Mouse (Mus musculus): Measurements from ENCODE around the gene Gm49387. TPM values are rescaled to one million over a fixed set of nuclear protein-coding genes. Genes with fewer than 3 reads are reported as not detected.

Gm49387 gene
- polyA plus RNA-seq, 1 experiment from 2014 or later: 5.8 TPM

GRCm38 (mm10) chr14:31564452-31565179, 76.1 kb downstream of the Gm49387 start:
- no peak for ATAC-seq
- in situ Hi-C loops (cut with MboI; ENCODE audit: low pct_unique_long_range_greater_than_20kb): no loop called here
- no peak for TF ChIP-seq CTCF (IDR thresholded peaks at IDR 0.05)
- ChIA-PET CTCF (interaction anchor here (0.9 kb wide), 2 partner anchors 10 to 25 kb away, joined by 3 to 5 read pairs; no protein-coding TSS in a partner anchor), POLR2A (no interaction called here)
- no peak for DNase-seq (ENCODE audit: low read depth, low spot score)
- no peaks in the 10 kb centered on the region for H3K27me3 ChIP-seq

DNA sequence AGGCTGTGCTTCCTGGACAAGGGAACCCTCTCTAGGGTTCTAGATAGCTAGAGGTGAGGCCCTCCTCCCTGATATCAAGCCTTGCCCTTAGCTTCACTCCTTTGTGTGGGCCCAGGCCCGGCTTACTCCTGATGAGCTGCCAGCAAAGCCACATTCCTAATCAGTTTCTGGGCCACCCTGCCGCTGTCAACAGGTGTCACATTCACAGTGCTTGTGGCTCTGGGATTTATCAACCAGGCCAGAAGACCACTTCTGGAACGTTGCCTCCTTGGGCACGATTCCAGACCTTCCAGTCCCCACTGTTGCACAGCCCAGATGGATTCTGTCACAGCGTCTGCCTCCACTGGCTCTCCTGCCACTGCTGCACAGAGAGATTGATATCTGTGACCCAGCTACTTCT, 79.8 kb downstream of the Gm49387 start:
- no peak for TF ChIP-seq CTCF (IDR thresholded peaks at IDR 0.05)
- no peak for ATAC-seq
- DNase-seq (ENCODE audit: low read depth, low spot score): no peak
- ChIA-PET POLR2A (no interaction called here), CTCF (interaction anchor here (1.1 kb wide), 1 partner anchor 9 kb away, joined by 3 read pairs; no protein-coding TSS in a partner anchor)
- in situ Hi-C loops (cut with MboI; ENCODE audit: low pct_unique_long_range_greater_than_20kb): no loop called here
- H3K27me3 ChIP-seq: peaks cover 7% of the 10 kb centered on the region

DNA sequence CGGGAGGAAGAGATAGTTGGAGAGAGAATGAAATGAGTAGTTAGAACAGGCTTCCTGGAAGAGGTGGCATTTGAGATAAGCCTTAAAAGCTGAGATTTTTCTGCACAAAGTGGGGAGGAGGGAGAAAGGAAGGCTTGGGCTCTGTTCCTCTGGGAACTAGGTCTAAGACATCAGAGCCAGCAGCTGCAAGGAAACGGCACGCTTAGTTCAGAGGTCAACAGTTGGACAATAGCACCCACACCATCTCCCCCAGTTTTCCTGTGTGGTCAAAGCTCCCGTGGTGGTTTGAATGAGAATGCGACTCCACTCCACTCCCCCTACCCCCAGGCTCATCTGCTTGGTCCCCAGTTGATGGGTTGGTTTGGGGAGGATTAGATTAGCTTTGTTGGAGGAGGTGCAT, 81.5 kb downstream of the Gm49387 start:
- in situ Hi-C loops (cut with MboI; ENCODE audit: low pct_unique_long_range_greater_than_20kb): no loop called here
- DNase-seq (ENCODE audit: low read depth, low spot score): no peak
- ChIA-PET POLR2A (interaction anchor here (0.9 kb wide), 1 partner anchor 10 kb away, joined by 3 read pairs; no protein-coding TSS in a partner anchor), CTCF (no interaction called here)
- no peak for TF ChIP-seq CTCF (IDR thresholded peaks at IDR 0.05)
- ATAC-seq: no peak
- H3K27me3 ChIP-seq: peaks cover 7% of the 10 kb centered on the region

DNA sequence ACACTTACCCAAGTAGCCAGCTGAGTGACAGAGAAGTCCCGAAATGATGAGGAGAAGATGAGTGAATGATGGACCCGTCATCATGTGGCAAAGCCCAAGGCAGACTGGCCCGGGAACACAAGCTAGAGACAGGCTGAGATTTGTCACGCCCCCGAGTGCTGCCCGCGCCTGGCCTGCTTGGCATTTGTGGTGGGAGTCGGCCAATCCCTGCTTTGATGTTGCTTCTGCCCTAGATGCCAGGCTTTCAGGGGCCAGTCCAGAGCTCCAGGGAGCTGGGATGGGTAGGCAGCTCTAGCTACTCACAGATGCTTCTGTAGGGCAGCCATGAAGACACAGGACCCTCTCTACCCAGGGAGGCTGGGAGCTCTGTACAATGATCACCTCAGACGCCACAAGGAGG, 82.9 kb downstream of the Gm49387 start:
- peaks cover 7% of the 10 kb centered on the region for H3K27me3 ChIP-seq
- POLR2A ChIA-PET: no interaction called here
- no peak for ATAC-seq
- in situ Hi-C loops (cut with MboI; ENCODE audit: low pct_unique_long_range_greater_than_20kb): no loop called here
- DNase-seq (ENCODE audit: low read depth, low spot score): no peak
- no peak for TF ChIP-seq CTCF (IDR thresholded peaks at IDR 0.05)
- CTCF ChIA-PET: no interaction called here

- no peak for ATAC-seq
- peaks cover 7% of the 10 kb centered on the region for H3K27me3 ChIP-seq
- in situ Hi-C loops (cut with MboI; ENCODE audit: low pct_unique_long_range_greater_than_20kb): no loop called here
- CTCF ChIA-PET: no interaction called here
- TF ChIP-seq CTCF (IDR thresholded peaks at IDR 0.05): no peak
- DNase-seq (ENCODE audit: low read depth, low spot score): no peak
- POLR2A ChIA-PET: interaction anchor here (0.8 kb wide), 1 partner anchor 11 kb away, joined by 3 read pairs; no protein-coding TSS in a partner anchor
These were observed 83.4 kb downstream of the Gm49387 start for GRCm38 (mm10) chr14:31557273-31557672.

DNA sequence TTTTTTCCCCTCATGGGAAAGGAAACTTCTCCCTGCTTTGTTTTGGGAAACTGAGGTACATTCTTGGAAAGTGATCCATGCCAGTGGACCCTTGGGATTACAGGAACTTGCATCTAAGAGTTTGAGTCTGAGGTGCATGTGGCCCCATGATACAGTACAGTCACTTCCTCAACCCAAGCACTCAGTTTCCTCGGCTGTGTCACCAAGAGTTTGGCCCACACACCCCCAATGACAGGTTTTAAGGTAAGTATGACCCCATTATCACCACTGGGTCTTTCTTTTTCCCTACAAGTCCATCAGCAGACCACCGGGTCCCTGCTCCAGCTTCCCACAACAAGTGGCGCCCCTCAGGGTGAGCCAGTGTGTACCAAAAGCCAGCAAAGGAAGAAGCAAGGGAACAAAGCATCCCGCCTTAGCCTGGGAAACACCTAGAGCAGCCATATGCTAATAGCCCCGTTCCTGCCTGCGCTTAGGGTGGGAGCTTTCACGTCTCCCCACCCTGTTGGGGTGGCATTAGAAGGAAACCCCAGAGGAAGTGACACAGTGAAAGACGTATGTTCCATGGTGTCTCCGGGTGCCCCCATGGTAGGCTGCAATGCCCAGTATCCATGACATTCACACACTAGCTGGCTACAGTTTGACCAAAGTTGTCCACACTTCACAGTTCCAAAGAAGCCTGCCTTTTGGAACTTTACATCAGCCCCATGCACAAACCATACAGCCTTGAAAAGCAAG, 84.0 kb downstream of the Gm49387 start:
- peaks cover 7% of the 10 kb centered on the region for H3K27me3 ChIP-seq
- no peak for TF ChIP-seq CTCF (IDR thresholded peaks at IDR 0.05)
- in situ Hi-C loops (cut with MboI; ENCODE audit: low pct_unique_long_range_greater_than_20kb): no loop called here
- no peak for ATAC-seq
- CTCF ChIA-PET: interaction anchor here (1.7 kb wide), 1 partner anchor 13 kb away, joined by 5 read pairs; no protein-coding TSS in a partner anchor
- DNase-seq (ENCODE audit: low read depth, low spot score): no peak
- POLR2A ChIA-PET: interaction anchor here (0.8 kb wide), 1 partner anchor 11 kb away, joined by 3 read pairs; no protein-coding TSS in a partner anchor

DNA sequence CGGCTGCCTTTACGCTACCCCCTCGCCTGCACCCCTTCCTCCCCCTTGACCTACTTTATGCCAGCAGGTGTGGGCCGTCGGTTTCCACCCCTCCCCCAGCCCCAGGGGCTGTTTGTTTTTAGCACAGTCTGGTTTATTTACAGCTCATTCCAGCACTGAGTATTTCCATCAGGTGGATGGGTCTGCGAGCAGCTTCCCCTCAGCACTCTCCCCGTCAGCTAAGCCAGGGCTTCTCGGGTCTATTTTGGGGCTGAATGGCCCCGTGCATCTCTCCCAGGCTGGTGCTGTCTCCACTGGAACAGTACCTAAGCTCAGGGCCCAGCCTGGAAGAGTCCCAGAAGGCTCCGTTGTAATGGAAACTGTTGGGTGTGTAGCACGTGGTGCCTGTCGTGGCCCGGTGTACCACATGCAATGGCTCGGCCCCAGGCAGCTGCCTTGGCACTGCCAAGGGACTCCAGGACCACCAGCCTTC, 84.7 kb downstream of the Gm49387 start:
- CTCF ChIA-PET: interaction anchor here (1.7 kb wide), 1 partner anchor 12 kb away, joined by 5 read pairs; no protein-coding TSS in a partner anchor
- in situ Hi-C loops (cut with MboI; ENCODE audit: low pct_unique_long_range_greater_than_20kb): no loop called here
- POLR2A ChIA-PET: no interaction called here
- H3K27me3 ChIP-seq: peaks cover 7% of the 10 kb centered on the region
- no peak for ATAC-seq
- DNase-seq (ENCODE audit: low read depth, low spot score): no peak
- TF ChIP-seq CTCF (IDR thresholded peaks at IDR 0.05): no peak

- H3K27me3 ChIP-seq: peaks cover 7% of the 10 kb centered on the region
- no peak for TF ChIP-seq CTCF (IDR thresholded peaks at IDR 0.05)
- in situ Hi-C loops (cut with MboI; ENCODE audit: low pct_unique_long_range_greater_than_20kb): no loop called here
- CTCF ChIA-PET: interaction anchor here (1.7 kb wide), 1 partner anchor 11 kb away, joined by 5 read pairs; no protein-coding TSS in a partner anchor
- DNase-seq (ENCODE audit: low read depth, low spot score): no peak
- POLR2A ChIA-PET: no interaction called here
- ATAC-seq: no peak
These were observed 85.7 kb downstream of the Gm49387 start for GRCm38 (mm10) chr14:31555021-31555420.

DNA sequence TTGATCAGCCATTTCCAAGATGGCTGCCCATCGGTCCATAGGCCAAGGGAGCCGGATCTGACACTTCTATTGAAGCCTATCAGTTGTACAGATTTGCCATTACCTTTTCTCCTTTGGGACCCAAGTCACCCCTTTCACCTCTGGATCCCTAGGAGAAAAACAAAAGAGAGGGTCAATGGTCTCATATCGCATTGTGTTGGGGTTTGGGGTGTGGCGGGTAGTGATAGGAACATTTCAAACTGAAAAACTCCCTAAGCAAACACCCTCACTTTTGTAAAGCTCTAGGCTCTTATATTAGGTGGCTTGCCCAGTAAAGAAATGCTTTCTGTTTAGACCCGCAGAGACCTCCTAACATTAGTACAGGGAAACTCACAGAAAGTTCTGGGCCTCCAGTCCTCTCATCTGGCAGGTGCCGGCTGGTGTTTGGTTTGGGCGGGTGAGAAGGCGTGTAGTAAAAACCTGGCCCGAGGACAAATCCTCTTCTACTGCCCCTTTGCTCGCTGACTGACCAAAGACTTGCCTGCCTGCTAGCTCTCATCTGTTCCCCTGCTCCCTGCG, 96.7 kb downstream of the Gm49387 start:
- ATAC-seq (no peak), DNase-seq (ENCODE audit: low read depth, low spot score) (no peak)
- in situ Hi-C loops (cut with MboI; ENCODE audit: low pct_unique_long_range_greater_than_20kb): no loop called here
- no peak for TF ChIP-seq CTCF (IDR thresholded peaks at IDR 0.05)
- POLR2A ChIA-PET: no interaction called here
- CTCF ChIA-PET: interaction anchor here (1.2 kb wide), 1 partner anchor 12 kb away, joined by 5 read pairs; no protein-coding TSS in a partner anchor
- no peaks in the 10 kb centered on the region for H3K27me3 ChIP-seq

- POLR2A ChIA-PET: interaction anchor here (0.6 kb wide), 1 partner anchor 34 kb away, joined by 3 read pairs; no protein-coding TSS in a partner anchor
- no peaks in the 10 kb centered on the region for H3K27me3 ChIP-seq
- DNase-seq (ENCODE audit: low read depth, low spot score): no peak
- no peak for TF ChIP-seq CTCF (IDR thresholded peaks at IDR 0.05)
- CTCF ChIA-PET: interaction anchor here (0.8 kb wide), 1 partner anchor 68 kb away, joined by 3 read pairs; no protein-coding TSS in a partner anchor
- ATAC-seq: no peak
- in situ Hi-C loops (cut with MboI; ENCODE audit: low pct_unique_long_range_greater_than_20kb): no loop called here
These were observed 103.4 kb downstream of the Gm49387 start for GRCm38 (mm10) chr14:31537298-31537697.

Measured in Patski (cell line).